9 mouse cellular contexts compared by ENCODE assay signal in the genomic region with DNA sequence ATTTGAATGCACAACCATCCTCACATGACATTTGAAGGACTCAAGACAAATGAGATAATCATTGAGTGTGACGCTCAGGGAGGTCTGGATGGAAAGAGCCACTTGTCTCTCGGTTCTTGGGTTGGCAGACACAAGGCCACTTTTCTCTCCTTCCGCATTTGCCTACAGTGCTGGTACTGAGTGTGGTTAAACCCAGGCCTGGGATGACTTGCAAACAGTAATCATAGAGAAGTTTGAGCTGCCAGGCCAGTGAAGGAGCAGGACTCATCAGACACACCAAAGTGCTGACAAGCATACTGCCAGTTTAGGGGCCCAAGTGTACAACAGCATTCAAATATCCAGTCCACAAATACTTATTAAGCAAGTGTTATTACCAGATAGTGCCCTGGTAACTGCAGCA.
DNase-seq lines count a peak whose midpoint lies in the region; ATAC-seq and TF ChIP-seq lines count a peak whose summit lies in the region.
"Had no signal": no experiment of that assay in that cellular context is flagged by ENCODE, and none has a peak within 500 bp of the region (broad histone marks: within the 10 kb centered on the region; RNA-seq: fewer than 3 reads in every experiment).

No protein-coding gene starts in this region.

- H3K4me2 ChIP-seq in midbrain, embryonic 14.5 days (ENCODE audit: low read length): no peak overlapping the region
- H3K4me2 ChIP-seq in midbrain, embryonic 15.5 days: no peak overlapping the region
- no peak overlapping the region for H3K4me2 ChIP-seq in limb, embryonic 13.5 days (replicated peaks)
- H3K4me2 ChIP-seq in stomach, postnatal 0 days (replicated peaks; ENCODE audit: low read depth): no peak overlapping the region
- H3K4me2 ChIP-seq: embryonic facial prominence, embryonic 12.5 days had no signal

- no peak for DNase-seq in heart, embryonic 10.5 days (ENCODE audit: low spot score)
- no peak for DNase-seq in heart, adult 8-10 months (ENCODE audit: low spot score)
- DNase-seq in midbrain, embryonic 14.5 days: no peak
- DNase-seq in stomach, postnatal 0 days (ENCODE audit: low spot score): no peak
- DNase-seq in ovary, postnatal 36 days (ENCODE audit: low spot score): no peak
- DNase-seq in right cerebral cortex, adult 18-20 months: no peak

- no peak for ATAC-seq in midbrain, embryonic 14.5 days (ENCODE audit: low FRiP score, low TSS enrichment)
- no peak for ATAC-seq in midbrain, embryonic 15.5 days (replicated peaks)
- no peak for ATAC-seq in limb, embryonic 13.5 days (ENCODE audit: low FRiP score, low read depth)
- ATAC-seq in stomach, postnatal 0 days (ENCODE audit: low FRiP score, low TSS enrichment): no peak

- TF ChIP-seq EP300 in stomach, postnatal 0 days (optimal IDR thresholded peaks at IDR 0.05): no peak

- no peaks in the 10 kb centered on the region for H3K27me3 ChIP-seq in heart, embryonic 10.5 days (ENCODE audit: insufficient read depth, poor library complexity, severe bottlenecking)
- no peaks in the 10 kb centered on the region for H3K27me3 ChIP-seq in midbrain, embryonic 14.5 days (ENCODE audit: control insufficient read depth, insufficient read depth, low read length)
- H3K27me3 ChIP-seq in midbrain, embryonic 15.5 days (replicated peaks): no peaks in the 10 kb centered on the region
- H3K27me3 ChIP-seq in limb, embryonic 13.5 days: no peaks in the 10 kb centered on the region
- H3K27me3 ChIP-seq in stomach, postnatal 0 days (ENCODE audit: control insufficient read depth, insufficient read depth, low read length): no peaks in the 10 kb centered on the region
- H3K27me3 ChIP-seq: embryonic facial prominence, embryonic 12.5 days had no signal

- WGBS in heart, embryonic 10.5 days: 81% methylated on average over 3 of the region's 3 CpGs
- WGBS in midbrain, embryonic 14.5 days: 87% methylated on average over 3 of the region's 3 CpGs
- WGBS in midbrain, embryonic 15.5 days: 84% methylated on average over 3 of the region's 3 CpGs
- 79% methylated on average over 3 of the region's 3 CpGs for WGBS in limb, embryonic 13.5 days
- 71% methylated on average over 3 of the region's 3 CpGs for WGBS in stomach, postnatal 0 days

- TF ChIP-seq CTCF in stomach, postnatal 0 days (IDR thresholded peaks at IDR 0.05; ENCODE audit: low read depth): no peak

- H3K27ac ChIP-seq in heart, embryonic 10.5 days: peak overlapping the region; percentile 83
- 0 out of 2 replicates have a peak overlapping the region, but pooled peaks have one; percentile 64 for H3K27ac ChIP-seq in midbrain, embryonic 14.5 days (replicated peaks; ENCODE audit: low read depth, low read length)
- H3K27ac ChIP-seq in midbrain, embryonic 15.5 days: no peak overlapping the region
- peak overlapping the region; percentile 72 for H3K27ac ChIP-seq in limb, embryonic 13.5 days
- H3K27ac ChIP-seq in stomach, postnatal 0 days (replicated peaks): peak overlapping the region; percentile 84

- H3K36me3 ChIP-seq in heart, embryonic 10.5 days: 0 out of 2 replicates have a peak, but pooled peaks cover 2% of the 10 kb centered on the region
- H3K36me3 ChIP-seq in midbrain, embryonic 14.5 days (ENCODE audit: control insufficient read depth, insufficient read depth, low read length): no peaks in the 10 kb centered on the region
- no peaks in the 10 kb centered on the region for H3K36me3 ChIP-seq in midbrain, embryonic 15.5 days (replicated peaks)
- peaks cover 5% of the 10 kb centered on the region; the same call in 1 of the 2 replicates for H3K36me3 ChIP-seq in limb, embryonic 13.5 days
- H3K36me3 ChIP-seq in stomach, postnatal 0 days (ENCODE audit: control insufficient read depth, insufficient read depth, low read length): no peaks in the 10 kb centered on the region
- H3K36me3 ChIP-seq: embryonic facial prominence, embryonic 12.5 days had no signal

- H3K4me3 ChIP-seq in heart, embryonic 10.5 days: no peak overlapping the region
- no peak overlapping the region for H3K4me3 ChIP-seq in midbrain, embryonic 14.5 days (replicated peaks; ENCODE audit: low read depth, low read length)
- H3K4me3 ChIP-seq in midbrain, embryonic 15.5 days: no peak overlapping the region
- H3K4me3 ChIP-seq in limb, embryonic 13.5 days: no peak overlapping the region
- H3K4me3 ChIP-seq in stomach, postnatal 0 days (ENCODE audit: low read depth, low read length): no peak overlapping the region
- H3K4me3 ChIP-seq: embryonic facial prominence, embryonic 12.5 days had no signal

- H3K4me1 ChIP-seq in heart, embryonic 10.5 days: peaks cover 57% of the 10 kb centered on the region
- H3K4me1 ChIP-seq in midbrain, embryonic 14.5 days (ENCODE audit: control insufficient read depth, insufficient read depth, low read length): peaks cover 8% of the 10 kb centered on the region
- H3K4me1 ChIP-seq in midbrain, embryonic 15.5 days: peaks cover 11% of the 10 kb centered on the region
- peaks cover 72% of the 10 kb centered on the region for H3K4me1 ChIP-seq in limb, embryonic 13.5 days
- peaks cover 3% of the 10 kb centered on the region; the same call in 1 of the 2 replicates for H3K4me1 ChIP-seq in stomach, postnatal 0 days (replicated peaks; ENCODE audit: control insufficient read depth, insufficient read depth)

- no peaks in the 10 kb centered on the region for H3K9me3 ChIP-seq in heart, embryonic 10.5 days
- H3K9me3 ChIP-seq in midbrain, embryonic 14.5 days (ENCODE audit: control insufficient read depth, low read length): no peaks in the 10 kb centered on the region
- H3K9me3 ChIP-seq in midbrain, embryonic 15.5 days: no peaks in the 10 kb centered on the region
- H3K9me3 ChIP-seq in limb, embryonic 13.5 days: no peaks in the 10 kb centered on the region
- no peaks in the 10 kb centered on the region for H3K9me3 ChIP-seq in stomach, postnatal 0 days (ENCODE audit: control insufficient read depth, low read length)
- H3K9me3 ChIP-seq: embryonic facial prominence, embryonic 12.5 days had no signal

- H3K9ac ChIP-seq in midbrain, embryonic 14.5 days (replicated peaks; ENCODE audit: low read length): no peak overlapping the region
- no peak overlapping the region for H3K9ac ChIP-seq in midbrain, embryonic 15.5 days
- no peak overlapping the region for H3K9ac ChIP-seq in limb, embryonic 13.5 days
- no peak overlapping the region for H3K9ac ChIP-seq in stomach, postnatal 0 days (ENCODE audit: low read length)
- H3K9ac ChIP-seq: embryonic facial prominence, embryonic 12.5 days had no signal
